Mouse (Mus musculus): ENCODE data around the gene Trim63.

GRCm38 (mm10) chr4:134297369-134297768, 17.6 kb upstream of the Trim63 start:
- TF ChIP-seq CTCF (IDR thresholded peaks at IDR 0.05; ENCODE audit: low read depth) (no peak), EP300 (IDR thresholded peaks at IDR 0.05; ENCODE audit: low read depth) (no peak)
